Mouse (Mus musculus): ENCODE results near the gene Crybg3. TPM values are rescaled to one million over a fixed set of nuclear protein-coding genes. Genes with fewer than 3 reads are reported as not detected.

The Crybg3 gene
- polyA plus RNA-seq, 1 experiment: 1.0 TPM

DNA sequence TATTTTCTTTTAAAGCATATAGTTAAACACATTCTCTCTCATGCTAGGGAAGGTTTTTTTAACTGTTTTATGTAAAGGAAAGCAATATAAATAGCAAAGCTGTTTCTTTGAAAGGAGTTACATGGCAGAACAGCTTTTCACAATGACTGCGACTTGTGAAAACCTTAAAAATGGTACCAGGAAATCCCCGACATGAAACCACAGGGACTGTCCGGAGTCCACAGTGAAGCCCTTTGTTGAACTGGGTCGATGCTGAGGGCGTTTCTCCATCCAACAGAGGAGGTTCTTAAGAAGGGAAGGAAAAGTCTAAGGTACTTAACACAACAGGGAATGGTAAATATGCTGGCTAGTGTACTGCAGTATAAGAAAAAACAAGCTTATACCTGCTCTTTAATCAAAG lies 36.8 kb downstream of the Crybg3 start:
- H3K79me2 ChIP-seq (ENCODE audit: control insufficient read depth, insufficient read depth): no peaks in the 10 kb centered on the region
- H3K4me3 ChIP-seq: no peak overlapping the region
- no peak overlapping the region for H3K4me2 ChIP-seq (ENCODE audit: low read depth)
- no peaks in the 10 kb centered on the region for H3K36me3 ChIP-seq (ENCODE audit: control insufficient read depth, insufficient read depth)
- no peak overlapping the region for H3ac ChIP-seq (ENCODE audit: control insufficient read depth, insufficient read length)
- H3K27me3 ChIP-seq (ENCODE audit: control insufficient read depth, insufficient read depth, insufficient read length): no peaks in the 10 kb centered on the region
- TF ChIP-seq SRF (IDR thresholded peaks at IDR 0.05; ENCODE audit: control insufficient read depth, insufficient read length, low read depth): no peak
- TF ChIP-seq MYOG (IDR thresholded peaks at IDR 0.05; ENCODE audit: control insufficient read depth in 1 of 3, insufficient read depth in 1 of 3, insufficient read length in 2 of 3, low read depth in 2 of 3): no peak
- no peak for TF ChIP-seq REST (IDR thresholded peaks at IDR 0.05; ENCODE audit: insufficient read depth, insufficient read length)
- TF ChIP-seq TCF3 (IDR thresholded peaks at IDR 0.05; ENCODE audit: insufficient read length, low read depth): no peak
- TF ChIP-seq USF1 (IDR thresholded peaks at IDR 0.05; ENCODE audit: low read depth): no peak
- no peak for TF ChIP-seq POLR2A (IDR thresholded peaks at IDR 0.05; ENCODE audit: insufficient read length, low read depth)
- no peak for TF ChIP-seq E2F4 (IDR thresholded peaks at IDR 0.05; ENCODE audit: insufficient read depth)
- TF ChIP-seq CEBPB (IDR thresholded peaks at IDR 0.05; ENCODE audit: insufficient read depth, poor library complexity, severe bottlenecking): no peak
- TF ChIP-seq POLR2AphosphoS2 (IDR thresholded peaks at IDR 0.05; ENCODE audit: insufficient read length, low read depth): no peak
- TF ChIP-seq TCF12 (IDR thresholded peaks at IDR 0.05; ENCODE audit: insufficient read depth, poor library complexity, severe bottlenecking): no peak
- TF ChIP-seq MAX (IDR thresholded peaks at IDR 0.05; ENCODE audit: low read depth): no peak
- TF ChIP-seq MYOD1 (IDR thresholded peaks at IDR 0.05; ENCODE audit: control insufficient read depth in 1 of 3, insufficient read length in 2 of 3, low read depth in 2 of 3): no peak

GRCm38 (mm10) chr16:59559300-59560200 lies 41.2 kb downstream of the Crybg3 start:
- H3ac ChIP-seq (ENCODE audit: control insufficient read depth, insufficient read length): no peak overlapping the region
- TF ChIP-seq MYOD1 (IDR thresholded peaks at IDR 0.05; ENCODE audit: control insufficient read depth in 1 of 3, insufficient read length in 2 of 3, low read depth in 2 of 3) (no peak), MYOG (IDR thresholded peaks at IDR 0.05; ENCODE audit: control insufficient read depth in 1 of 3, insufficient read depth in 1 of 3, insufficient read length in 2 of 3, low read depth in 2 of 3) (no peak), SRF (IDR thresholded peaks at IDR 0.05; ENCODE audit: control insufficient read depth, insufficient read length, low read depth) (no peak), USF1 (IDR thresholded peaks at IDR 0.05; ENCODE audit: low read depth) (no peak), TCF12 (IDR thresholded peaks at IDR 0.05; ENCODE audit: insufficient read depth, poor library complexity, severe bottlenecking) (no peak), TCF3 (IDR thresholded peaks at IDR 0.05; ENCODE audit: insufficient read length, low read depth) (no peak), CEBPB (IDR thresholded peaks at IDR 0.05; ENCODE audit: insufficient read depth, poor library complexity, severe bottlenecking) (no peak), POLR2A (IDR thresholded peaks at IDR 0.05; ENCODE audit: insufficient read length, low read depth) (no peak), E2F4 (IDR thresholded peaks at IDR 0.05; ENCODE audit: insufficient read depth) (no peak), MAX (IDR thresholded peaks at IDR 0.05; ENCODE audit: low read depth) (no peak)
- no peaks in the 10 kb centered on the region for H3K36me3 ChIP-seq (ENCODE audit: control insufficient read depth, insufficient read depth)
- H3K27me3 ChIP-seq (ENCODE audit: control insufficient read depth, insufficient read depth, insufficient read length): no peaks in the 10 kb centered on the region
- no peak overlapping the region for H3K4me3 ChIP-seq
- no peak overlapping the region for H3K4me2 ChIP-seq (ENCODE audit: low read depth)
- no peaks in the 10 kb centered on the region for H3K79me2 ChIP-seq (ENCODE audit: control insufficient read depth, insufficient read depth)

DNA sequence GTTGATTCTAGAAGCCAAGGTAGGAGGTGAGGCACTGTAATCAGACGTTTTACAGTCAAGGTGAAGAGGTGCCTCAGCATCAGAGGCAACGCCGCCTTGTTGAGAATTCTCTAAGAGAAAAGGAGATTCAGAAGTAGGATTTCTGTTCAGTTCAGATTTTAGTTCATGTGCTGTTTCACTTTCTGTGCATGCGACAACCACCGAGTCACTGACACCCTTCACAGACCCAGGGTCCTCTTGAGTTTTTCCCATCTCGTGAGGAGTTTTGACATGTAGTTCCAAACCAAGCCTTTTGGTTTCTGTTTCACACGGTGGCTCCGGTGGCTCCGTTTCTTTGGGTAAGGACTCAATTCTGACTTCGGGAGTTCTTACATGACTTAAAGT lies 41.9 kb downstream of the Crybg3 start:
- Histone ChIP-seq H3K36me3 (ENCODE audit: control insufficient read depth, insufficient read depth) (no peaks in the 10 kb centered on the region), H3K4me3 (no peak overlapping the region), H3K4me2 (ENCODE audit: low read depth) (no peak overlapping the region), H3ac (ENCODE audit: control insufficient read depth, insufficient read length) (no peak overlapping the region), H3K27me3 (ENCODE audit: control insufficient read depth, insufficient read depth, insufficient read length) (no peaks in the 10 kb centered on the region), H3K79me2 (ENCODE audit: control insufficient read depth, insufficient read depth) (no peaks in the 10 kb centered on the region)
- TF ChIP-seq POLR2AphosphoS2 (IDR thresholded peaks at IDR 0.05; ENCODE audit: insufficient read length, low read depth) (no peak), E2F4 (IDR thresholded peaks at IDR 0.05; ENCODE audit: insufficient read depth) (no peak), CEBPB (IDR thresholded peaks at IDR 0.05; ENCODE audit: insufficient read depth, poor library complexity, severe bottlenecking) (no peak), POLR2A (IDR thresholded peaks at IDR 0.05; ENCODE audit: insufficient read length, low read depth) (no peak), MAX (IDR thresholded peaks at IDR 0.05; ENCODE audit: low read depth) (no peak), SRF (IDR thresholded peaks at IDR 0.05; ENCODE audit: control insufficient read depth, insufficient read length, low read depth) (no peak), MYOG (IDR thresholded peaks at IDR 0.05; ENCODE audit: control insufficient read depth in 1 of 3, insufficient read depth in 1 of 3, insufficient read length in 2 of 3, low read depth in 2 of 3) (no peak), TCF3 (IDR thresholded peaks at IDR 0.05; ENCODE audit: insufficient read length, low read depth) (no peak), MYOD1 (IDR thresholded peaks at IDR 0.05; ENCODE audit: control insufficient read depth in 1 of 3, insufficient read length in 2 of 3, low read depth in 2 of 3) (no peak), USF1 (IDR thresholded peaks at IDR 0.05; ENCODE audit: low read depth) (no peak)

DNA sequence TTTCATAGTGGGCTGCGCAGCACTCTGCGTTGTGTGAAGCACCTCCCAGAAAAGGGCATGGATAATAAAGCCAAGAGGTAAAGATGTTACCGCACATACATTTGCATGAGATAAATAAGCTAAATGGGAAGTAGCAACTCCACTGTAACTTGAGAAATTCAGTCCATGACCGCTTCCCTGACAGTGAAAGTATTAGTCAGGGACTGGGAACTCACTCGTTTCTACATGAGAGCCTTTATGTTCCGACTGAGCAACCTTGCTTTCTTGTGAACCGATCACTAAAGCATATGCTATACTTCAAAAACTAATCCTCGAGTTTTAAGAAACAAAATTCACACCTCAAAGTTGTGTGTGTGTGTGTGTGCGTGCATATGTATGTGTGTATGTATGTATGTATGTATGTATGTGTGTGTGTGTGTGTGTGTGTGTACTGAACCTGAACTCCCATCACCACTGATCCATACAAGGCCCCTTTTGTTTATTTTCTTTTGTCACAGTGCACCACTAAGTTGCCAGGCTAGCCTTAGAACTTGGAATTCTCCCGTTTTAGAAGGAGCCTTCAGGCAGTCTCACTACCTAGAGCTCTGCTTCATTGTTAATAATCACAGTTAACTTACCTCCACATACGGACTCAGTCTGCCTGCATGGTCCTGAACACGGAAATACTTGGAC lies 47.2 kb downstream of the Crybg3 start:
- H3K36me3 ChIP-seq (ENCODE audit: control insufficient read depth, insufficient read depth): no peaks in the 10 kb centered on the region
- TF ChIP-seq POLR2A (IDR thresholded peaks at IDR 0.05; ENCODE audit: insufficient read length, low read depth) (no peak), REST (IDR thresholded peaks at IDR 0.05; ENCODE audit: insufficient read depth, insufficient read length) (no peak), SRF (IDR thresholded peaks at IDR 0.05; ENCODE audit: control insufficient read depth, insufficient read length, low read depth) (no peak), TCF3 (IDR thresholded peaks at IDR 0.05; ENCODE audit: insufficient read length, low read depth) (no peak), MYOD1 (IDR thresholded peaks at IDR 0.05; ENCODE audit: control insufficient read depth in 1 of 3, insufficient read length in 2 of 3, low read depth in 2 of 3) (no peak), MYOG (IDR thresholded peaks at IDR 0.05; ENCODE audit: control insufficient read depth in 1 of 3, insufficient read depth in 1 of 3, insufficient read length in 2 of 3, low read depth in 2 of 3) (no peak), TCF12 (IDR thresholded peaks at IDR 0.05; ENCODE audit: insufficient read depth, poor library complexity, severe bottlenecking) (no peak), POLR2AphosphoS2 (IDR thresholded peaks at IDR 0.05; ENCODE audit: insufficient read length, low read depth) (no peak), USF1 (IDR thresholded peaks at IDR 0.05; ENCODE audit: low read depth) (no peak), CEBPB (IDR thresholded peaks at IDR 0.05; ENCODE audit: insufficient read depth, poor library complexity, severe bottlenecking) (no peak), MAX (IDR thresholded peaks at IDR 0.05; ENCODE audit: low read depth) (no peak)
- no peak overlapping the region for H3K4me3 ChIP-seq

More for the DNA sequence above, 47.2 kb downstream of the Crybg3 start:
- Histone ChIP-seq H3K4me2 (ENCODE audit: low read depth) (no peak overlapping the region), H3ac (ENCODE audit: control insufficient read depth, insufficient read length) (no peak overlapping the region), H3K27me3 (ENCODE audit: control insufficient read depth, insufficient read depth, insufficient read length) (no peaks in the 10 kb centered on the region), H3K79me2 (ENCODE audit: control insufficient read depth, insufficient read depth) (no peaks in the 10 kb centered on the region)
